Mouse (Mus musculus): ENCODE results near the gene Pkp4. TPM values are rescaled to one million over a fixed set of nuclear protein-coding genes. Genes with fewer than 3 reads are reported as not detected.

Gene Pkp4
- polyA plus RNA-seq, 1 experiment: 38.7 TPM

GRCm38 (mm10) chr2:59184107-59185064 lies 23.7 kb downstream of the Pkp4 start:
- no peak for DNase-seq (ENCODE audit: low spot score)

- no peak for DNase-seq (ENCODE audit: low spot score)
Observed at GRCm38 (mm10) chr2:59186122-59186521, 25.5 kb downstream of the Pkp4 start.

- no peak for DNase-seq (ENCODE audit: low spot score)
Observed at GRCm38 (mm10) chr2:59186966-59187365, 26.3 kb downstream of the Pkp4 start.

GRCm38 (mm10) chr2:59188306-59188705 lies 27.7 kb downstream of the Pkp4 start:
- no peak for DNase-seq (ENCODE audit: low spot score)

GRCm38 (mm10) chr2:59189661-59190185 lies 29.1 kb downstream of the Pkp4 start:
- no peak for DNase-seq (ENCODE audit: low spot score)

GRCm38 (mm10) chr2:59190186-59190585 lies 29.5 kb downstream of the Pkp4 start:
- no peak for DNase-seq (ENCODE audit: low spot score)

- DNase-seq (ENCODE audit: low spot score): no peak
Observed at GRCm38 (mm10) chr2:59191466-59191865, 30.8 kb downstream of the Pkp4 start.

- DNase-seq (ENCODE audit: low spot score): no peak
Observed at GRCm38 (mm10) chr2:59193117-59193516, 32.5 kb downstream of the Pkp4 start.

- DNase-seq (ENCODE audit: low spot score): no peak
Observed at GRCm38 (mm10) chr2:59197156-59197555, 36.5 kb downstream of the Pkp4 start.

GRCm38 (mm10) chr2:59199476-59199976 lies 38.9 kb downstream of the Pkp4 start:
- DNase-seq (ENCODE audit: low spot score): no peak

- no peak for DNase-seq (ENCODE audit: low spot score)
Observed at GRCm38 (mm10) chr2:59200511-59200910, 39.9 kb downstream of the Pkp4 start.

- no peak for DNase-seq (ENCODE audit: low spot score)
Observed at GRCm38 (mm10) chr2:59202930-59203329, 42.3 kb downstream of the Pkp4 start.

GRCm38 (mm10) chr2:59203627-59204425 lies 43.2 kb downstream of the Pkp4 start:
- no peak for DNase-seq (ENCODE audit: low spot score)

- no peak for DNase-seq (ENCODE audit: low spot score)
Observed at GRCm38 (mm10) chr2:59205092-59205491, 44.4 kb downstream of the Pkp4 start.

GRCm38 (mm10) chr2:59206190-59206589 lies 45.5 kb downstream of the Pkp4 start:
- DNase-seq (ENCODE audit: low spot score): no peak

- no peak for DNase-seq (ENCODE audit: low spot score)
Observed at GRCm38 (mm10) chr2:59207240-59207639, 46.6 kb downstream of the Pkp4 start.

GRCm38 (mm10) chr2:59207725-59208124 lies 47.1 kb downstream of the Pkp4 start:
- no peak for DNase-seq (ENCODE audit: low spot score)

GRCm38 (mm10) chr2:59208276-59208675 lies 47.6 kb downstream of the Pkp4 start:
- DNase-seq (ENCODE audit: low spot score): no peak

- DNase-seq (ENCODE audit: low spot score): no peak
Observed at GRCm38 (mm10) chr2:59211051-59211450, 50.4 kb downstream of the Pkp4 start.

GRCm38 (mm10) chr2:59212430-59212829 lies 51.8 kb downstream of the Pkp4 start:
- no peak for DNase-seq (ENCODE audit: low spot score)

GRCm38 (mm10) chr2:59212846-59213245 lies 52.2 kb downstream of the Pkp4 start:
- no peak for DNase-seq (ENCODE audit: low spot score)

- DNase-seq (ENCODE audit: low spot score): no peak
Observed at GRCm38 (mm10) chr2:59217931-59218330, 57.3 kb downstream of the Pkp4 start.
